In genomic region chr10:70874994-70875538, GRCm38 (mm10) we compare ENCODE assay signal across 13 mouse cellular contexts.
A peak's percentile ranks its signal among the peaks of the same experiment; 100 is the strongest.
DNase-seq lines count a peak whose midpoint lies in the region; ATAC-seq and TF ChIP-seq lines count a peak whose summit lies in the region.
"Had no signal": no experiment of that assay in that cellular context is flagged by ENCODE, and none has a peak within 500 bp of the region (broad histone marks: within the 10 kb centered on the region; RNA-seq: fewer than 3 reads in every experiment).

No protein-coding gene starts in this region.

- no peak for TF ChIP-seq CTCF in kidney, postnatal 0 days (IDR thresholded peaks at IDR 0.05; ENCODE audit: low read depth)
- TF ChIP-seq CTCF in brain, embryonic 14.5 days (IDR thresholded peaks at IDR 0.05; ENCODE audit: borderline replicate concordance, extremely low read depth, insufficient read depth, insufficient read length), result no peak

- DNase-seq in kidney, postnatal 0 days (ENCODE audit: low spot score), result peak; percentile 42
- no peak for DNase-seq in kidney, postnatal 25 days
- DNase-seq in brain, embryonic 14.5 days (ENCODE audit: low read depth), result peak; percentile 44
- DNase-seq in hindbrain, embryonic 11.5 days (ENCODE audit: low spot score), result peak; percentile 30
- no peak for DNase-seq in thymus, postnatal 25 days
- DNase-seq in adrenal gland, postnatal 14 days, result no peak
- no peak for DNase-seq in heart, adult 18-20 months
- DNase-seq: gastrocnemius, postnatal 25 days; heart, postnatal 36 days; layer of hippocampus, adult 9-11 months had no signal

- no peak for TF ChIP-seq POLR2A in brain, embryonic 14.5 days (IDR thresholded peaks at IDR 0.05; ENCODE audit: borderline replicate concordance, extremely low read depth, insufficient read depth, insufficient read length, poor library complexity, severe bottlenecking)

- no peak overlapping the region for H3K4me2 ChIP-seq in kidney, postnatal 0 days (ENCODE audit: low read length)
- H3K4me2 ChIP-seq in hindbrain, embryonic 11.5 days (replicated peaks; ENCODE audit: low read depth, low read length), result no peak overlapping the region
- H3K4me2 ChIP-seq in midbrain, embryonic 15.5 days, result peak overlapping the region; percentile 24; the same call in 1 of the 2 replicates
- H3K4me2 ChIP-seq: limb, embryonic 13.5 days; lung, embryonic 15.5 days had no signal

- H3K36me3 ChIP-seq in kidney, postnatal 0 days (ENCODE audit: insufficient read depth, low read length), result no peaks in the 10 kb centered on the region
- H3K36me3 ChIP-seq in hindbrain, embryonic 11.5 days (ENCODE audit: control insufficient read depth, insufficient read depth, low read length), result no peaks in the 10 kb centered on the region
- no peaks in the 10 kb centered on the region for H3K36me3 ChIP-seq in midbrain, embryonic 15.5 days (replicated peaks)
- H3K36me3 ChIP-seq: limb, embryonic 13.5 days; lung, embryonic 15.5 days had no signal

- H3K27ac ChIP-seq in kidney, postnatal 0 days, result no peak overlapping the region
- no peak overlapping the region for H3K27ac ChIP-seq in hindbrain, embryonic 11.5 days (ENCODE audit: low read depth, low read length)
- H3K27ac ChIP-seq in midbrain, embryonic 15.5 days, result no peak overlapping the region
- H3K27ac ChIP-seq: limb, embryonic 13.5 days; lung, embryonic 15.5 days had no signal

- no peak overlapping the region for H3K9ac ChIP-seq in kidney, postnatal 0 days (ENCODE audit: low read depth, low read length)
- 0 out of 2 replicates have a peak overlapping the region, but pooled peaks have one; percentile 19 for H3K9ac ChIP-seq in hindbrain, embryonic 11.5 days (ENCODE audit: low read depth, low read length)
- no peak overlapping the region for H3K9ac ChIP-seq in midbrain, embryonic 15.5 days
- H3K9ac ChIP-seq: limb, embryonic 13.5 days; lung, embryonic 15.5 days had no signal

- WGBS in kidney, postnatal 0 days, result 14% methylated on average over 12 of the region's 12 CpGs
- WGBS in hindbrain, embryonic 11.5 days, result 22% methylated on average over 12 of the region's 12 CpGs
- WGBS in midbrain, embryonic 15.5 days, result 17% methylated on average over 12 of the region's 12 CpGs

- H3K9me3 ChIP-seq in kidney, postnatal 0 days (replicated peaks; ENCODE audit: low read length), result no peaks in the 10 kb centered on the region
- no peaks in the 10 kb centered on the region for H3K9me3 ChIP-seq in hindbrain, embryonic 11.5 days (ENCODE audit: control insufficient read depth, low read length)
- no peaks in the 10 kb centered on the region for H3K9me3 ChIP-seq in midbrain, embryonic 15.5 days
- H3K9me3 ChIP-seq: limb, embryonic 13.5 days; lung, embryonic 15.5 days had no signal

- H3K27me3 ChIP-seq in kidney, postnatal 0 days (ENCODE audit: insufficient read depth, low read length), result no peaks in the 10 kb centered on the region
- no peaks in the 10 kb centered on the region for H3K27me3 ChIP-seq in hindbrain, embryonic 11.5 days (ENCODE audit: control insufficient read depth, insufficient read depth, low read length)
- no peaks in the 10 kb centered on the region for H3K27me3 ChIP-seq in midbrain, embryonic 15.5 days (replicated peaks)
- H3K27me3 ChIP-seq: limb, embryonic 13.5 days; lung, embryonic 15.5 days had no signal

- H3K4me3 ChIP-seq in kidney, postnatal 0 days (replicated peaks; ENCODE audit: low read depth, low read length), result no peak overlapping the region
- no peak overlapping the region for H3K4me3 ChIP-seq in hindbrain, embryonic 11.5 days (ENCODE audit: low read depth, low read length)
- H3K4me3 ChIP-seq in midbrain, embryonic 15.5 days, result no peak overlapping the region
- H3K4me3 ChIP-seq: limb, embryonic 13.5 days; lung, embryonic 15.5 days had no signal

- no peak for ATAC-seq in kidney, postnatal 0 days (replicated peaks; ENCODE audit: low FRiP score, low read depth)
- no peak for ATAC-seq in hindbrain, embryonic 11.5 days (ENCODE audit: low FRiP score)
- ATAC-seq in midbrain, embryonic 15.5 days (replicated peaks), result no peak

- H3K4me1 ChIP-seq in kidney, postnatal 0 days (replicated peaks; ENCODE audit: insufficient read depth, low read length), result no peaks in the 10 kb centered on the region
- no peaks in the 10 kb centered on the region for H3K4me1 ChIP-seq in hindbrain, embryonic 11.5 days (replicated peaks; ENCODE audit: control insufficient read depth, insufficient read depth, low read length)
- peaks cover 9% of the 10 kb centered on the region; the same call in 1 of the 2 replicates for H3K4me1 ChIP-seq in midbrain, embryonic 15.5 days
- H3K4me1 ChIP-seq: limb, embryonic 13.5 days; lung, embryonic 15.5 days had no signal

Comparison
In these comparisons a context has a peak if more than half of its experiments do, and no peak if none do; other contexts are left out.
1. DNase-seq: peak in kidney, postnatal 0 days (single experiment), brain, embryonic 14.5 days (single experiment) and hindbrain, embryonic 11.5 days (single experiment); none in kidney, postnatal 25 days (0 of 2), thymus, postnatal 25 days (single experiment), adrenal gland, postnatal 14 days (single experiment) and heart, adult 18-20 months (0 of 2).